Mouse (Mus musculus) intestine, embryonic 15.5 days (tissue): Measurements from ENCODE around the gene Prss30. TPM values are rescaled to one million over a fixed set of nuclear protein-coding genes. Genes with fewer than 3 reads are reported as not detected.

Experiments used
- ATAC-seq: fragments of 200-750 bp; cut with Nextera tagmentation; 2 replicates; pipeline ENCODE4 v1.8.0; 2017; ENCODE audit warnings: moderate TSS enrichment, moderate library complexity
- H3K27ac ChIP-seq: fragments of 300-500 bp; sonication (generic); 2 replicates; pipeline ENCODE4 v1.5.1; 2015; ENCODE audit warnings: mild to moderate bottlenecking, inconsistent platforms
- H3K27me3 ChIP-seq: fragments of 300-500 bp; sonication (generic); replicated peaks from 2 replicates; pipeline ENCODE4 v1.6.1; 2015; ENCODE audit warnings: inconsistent platforms
- H3K36me3 ChIP-seq: fragments of 300-500 bp; sonication (generic); 2 replicates; pipeline ENCODE4 v1.6.1; 2015; ENCODE audit warnings: inconsistent platforms
- H3K4me1 ChIP-seq: fragments of 300-500 bp; sonication (generic); replicated peaks from 2 replicates; pipeline ENCODE4 v1.6.1; 2015; ENCODE audit warnings: inconsistent platforms
- H3K4me2 ChIP-seq: fragments of 300-500 bp; sonication (generic); replicated peaks from 2 replicates; pipeline ENCODE4 v1.6.1; 2015; ENCODE audit warnings: mild to moderate bottlenecking, inconsistent platforms
- H3K4me3 ChIP-seq: fragments of 300-500 bp; sonication (generic); replicated peaks from 2 replicates; pipeline ENCODE4 v1.5.1; 2015; ENCODE audit warnings: inconsistent platforms
- H3K9ac ChIP-seq: fragments of 300-500 bp; sonication (generic); 2 replicates; pipeline ENCODE4 v1.6.1; 2015; ENCODE audit warnings: inconsistent platforms
- H3K9me3 ChIP-seq: fragments of 300-500 bp; sonication (generic); 2 replicates; pipeline ENCODE4 v1.6.1; 2016; ENCODE audit warnings: inconsistent platforms
- WGBS: fragments of 180-500 bp; shearing (Covaris S2); methylation state at CpG from one replicate; pipeline ENCODE4 v1.1.7; 2015; 5-methylcytosine and 5-hydroxymethylcytosine counted together
- polyA plus RNA-seq: library from polyadenylated mRNA; unstranded; fragments of >200 nt; fragmentation: Nextera tagmentation; extraction: Ambion mirVana; gene quantifications from 2 replicates; pipeline ENCODE4 v1.2.1, GENCODE M21; 2015

Prss30 gene
- polyA plus RNA-seq, result 1.4 and 2.2 TPM in 2 replicates

GRCm38 (mm10) chr17:23980297-23980909 lies at the start of gene Prss30:
Gene Prss30, minus strand, starts transcription at chr17:23980566.
- H3K9ac ChIP-seq, result no peak within 1 kb of the TSS
- H3K36me3 ChIP-seq, result no peaks in the 10 kb centered on the region
- H3K27ac ChIP-seq, result no peak within 1 kb of the TSS
- H3K4me3 ChIP-seq, result no peak within 1 kb of the TSS
- H3K9me3 ChIP-seq, result no peaks in the 10 kb centered on the region
- ATAC-seq, result 0 out of 2 replicates have a peak, but pooled peaks have one; percentile 35
- H3K4me1 ChIP-seq, result peaks cover 5% of the 10 kb centered on the region
- no peaks in the 10 kb centered on the region for H3K27me3 ChIP-seq
- no peak within 1 kb of the TSS for H3K4me2 ChIP-seq
- 67% methylated on average over 10 of the region's 10 CpGs for WGBS

- no peak for ATAC-seq
- WGBS, result 73% methylated on average over 7 of the region's 7 CpGs
- H3K9ac ChIP-seq, result no peak overlapping the region
- no peak overlapping the region for H3K4me3 ChIP-seq
- H3K9me3 ChIP-seq, result no peaks in the 10 kb centered on the region
- no peak overlapping the region for H3K4me2 ChIP-seq
- no peak overlapping the region for H3K27ac ChIP-seq
- H3K4me1 ChIP-seq, result no peaks in the 10 kb centered on the region
- no peaks in the 10 kb centered on the region for H3K36me3 ChIP-seq
- H3K27me3 ChIP-seq, result no peaks in the 10 kb centered on the region
Measured at GRCm38 (mm10) chr17:24029477-24029876, 49.1 kb upstream of the Prss30 start.

- 49% methylated on average over 5 of the region's 5 CpGs for WGBS
- peak; percentile 77 for ATAC-seq
- H3K4me2 ChIP-seq, result no peak overlapping the region
- H3K9ac ChIP-seq, result no peak overlapping the region
- peak overlapping the region; percentile 77 for H3K27ac ChIP-seq
- no peaks in the 10 kb centered on the region for H3K9me3 ChIP-seq
- H3K36me3 ChIP-seq, result no peaks in the 10 kb centered on the region
- H3K4me1 ChIP-seq, result peaks cover 16% of the 10 kb centered on the region
- H3K4me3 ChIP-seq, result no peak overlapping the region
- no peaks in the 10 kb centered on the region for H3K27me3 ChIP-seq
Measured at GRCm38 (mm10) chr17:24021375-24022199, 41.2 kb upstream of the Prss30 start.

- Histone ChIP-seq H3K36me3 (no peaks in the 10 kb centered on the region), H3K9me3 (no peaks in the 10 kb centered on the region), H3K27ac (peak overlapping the region; percentile 64), H3K27me3 (no peaks in the 10 kb centered on the region), H3K4me1 (peaks cover 16% of the 10 kb centered on the region), H3K4me2 (no peak overlapping the region; the same call in 1 of the 2 replicates), H3K4me3 (no peak overlapping the region), H3K9ac (no peak overlapping the region)
- ATAC-seq, result peak; percentile 71
- WGBS, result 48% methylated on average over 6 of the region's 6 CpGs
Measured at GRCm38 (mm10) chr17:24020696-24021095, 40.3 kb upstream of the Prss30 start.

- no peak overlapping the region for H3K27ac ChIP-seq
Measured at GRCm38 (mm10) chr17:24015727-24016126, 35.4 kb upstream of the Prss30 start.

GRCm38 (mm10) chr17:24014433-24014965 lies 34.1 kb upstream of the Prss30 start:
- no peak overlapping the region for H3K4me3 ChIP-seq
- H3K4me2 ChIP-seq, result no peak overlapping the region
- H3K4me1 ChIP-seq, result no peaks in the 10 kb centered on the region; the same call in 1 of the 2 replicates
- H3K9ac ChIP-seq, result no peak overlapping the region
- peak overlapping the region; percentile 37; the same call in 1 of the 2 replicates for H3K27ac ChIP-seq
- H3K9me3 ChIP-seq, result no peaks in the 10 kb centered on the region
- no peaks in the 10 kb centered on the region for H3K36me3 ChIP-seq
- peak; percentile 90 for ATAC-seq
- no peaks in the 10 kb centered on the region for H3K27me3 ChIP-seq
- WGBS, result 70% methylated on average over 5 of the region's 5 CpGs

More at GRCm38 (mm10) chr17:24015727-24016126, 35.4 kb upstream of the Prss30 start:
- no peak overlapping the region for H3K9ac ChIP-seq
- 41% methylated on average over 14 of the region's 14 CpGs for WGBS
- H3K36me3 ChIP-seq, result no peaks in the 10 kb centered on the region
- H3K9me3 ChIP-seq, result no peaks in the 10 kb centered on the region
- no peak overlapping the region for H3K4me2 ChIP-seq
- peaks cover 6% of the 10 kb centered on the region; the same call in 1 of the 2 replicates for H3K4me1 ChIP-seq
- no peak for ATAC-seq
- H3K4me3 ChIP-seq, result no peak overlapping the region
- no peaks in the 10 kb centered on the region for H3K27me3 ChIP-seq

- Histone ChIP-seq H3K27me3 (no peaks in the 10 kb centered on the region), H3K36me3 (no peaks in the 10 kb centered on the region), H3K4me1 (no peaks in the 10 kb centered on the region; the same call in 1 of the 2 replicates), H3K4me3 (no peak overlapping the region), H3K9me3 (no peaks in the 10 kb centered on the region), H3K9ac (no peak overlapping the region), H3K4me2 (no peak overlapping the region), H3K27ac (no peak overlapping the region)
- ATAC-seq, result no peak
- 93% methylated on average over 2 of the region's 2 CpGs for WGBS
Measured at GRCm38 (mm10) chr17:24012921-24013320, 32.6 kb upstream of the Prss30 start.

GRCm38 (mm10) chr17:24009617-24010016 lies 29.3 kb upstream of the Prss30 start:
- Histone ChIP-seq H3K4me2 (no peak overlapping the region), H3K4me1 (no peaks in the 10 kb centered on the region; the same call in 1 of the 2 replicates), H3K27me3 (no peaks in the 10 kb centered on the region), H3K9me3 (no peaks in the 10 kb centered on the region), H3K27ac (no peak overlapping the region), H3K4me3 (no peak overlapping the region), H3K36me3 (no peaks in the 10 kb centered on the region), H3K9ac (no peak overlapping the region)
- WGBS, result 60% methylated on average over 5 of the region's 5 CpGs
- ATAC-seq, result no peak

GRCm38 (mm10) chr17:24008105-24008504 lies 27.7 kb upstream of the Prss30 start:
- WGBS, result 73% methylated on average over 4 of the region's 4 CpGs
- no peak; the same call in 1 of the 2 replicates for ATAC-seq
- no peak overlapping the region for H3K9ac ChIP-seq
- no peaks in the 10 kb centered on the region for H3K4me1 ChIP-seq
- no peak overlapping the region for H3K27ac ChIP-seq
- no peaks in the 10 kb centered on the region for H3K9me3 ChIP-seq
- no peaks in the 10 kb centered on the region for H3K36me3 ChIP-seq
- no peak overlapping the region for H3K4me2 ChIP-seq
- no peak overlapping the region for H3K4me3 ChIP-seq
- H3K27me3 ChIP-seq, result no peaks in the 10 kb centered on the region

- peak; percentile 78 for ATAC-seq
- H3K27ac ChIP-seq, result no peak overlapping the region
- H3K9me3 ChIP-seq, result no peaks in the 10 kb centered on the region
- H3K4me1 ChIP-seq, result no peaks in the 10 kb centered on the region
- no peaks in the 10 kb centered on the region for H3K36me3 ChIP-seq
- no peak overlapping the region for H3K9ac ChIP-seq
- no peaks in the 10 kb centered on the region for H3K27me3 ChIP-seq
- no peak overlapping the region for H3K4me2 ChIP-seq
- 45% methylated on average over 1 of the region's 1 CpGs for WGBS
- no peak overlapping the region for H3K4me3 ChIP-seq
Measured at GRCm38 (mm10) chr17:24007391-24007790, 27.0 kb upstream of the Prss30 start.

GRCm38 (mm10) chr17:24006930-24007329 lies 26.6 kb upstream of the Prss30 start:
- no peaks in the 10 kb centered on the region for H3K27me3 ChIP-seq
- no peak overlapping the region for H3K9ac ChIP-seq
- ATAC-seq, result no peak
- no peaks in the 10 kb centered on the region for H3K4me1 ChIP-seq
- H3K4me3 ChIP-seq, result no peak overlapping the region
- H3K4me2 ChIP-seq, result no peak overlapping the region
- no peak overlapping the region for H3K27ac ChIP-seq
- H3K36me3 ChIP-seq, result no peaks in the 10 kb centered on the region
- H3K9me3 ChIP-seq, result no peaks in the 10 kb centered on the region
- WGBS, result 55% methylated on average over 2 of the region's 2 CpGs

- ATAC-seq, result no peak
- H3K27me3 ChIP-seq, result no peaks in the 10 kb centered on the region
- 0 out of 2 replicates have a peak, but pooled peaks cover 3% of the 10 kb centered on the region for H3K4me1 ChIP-seq
- no peak overlapping the region for H3K27ac ChIP-seq
- H3K9ac ChIP-seq, result no peak overlapping the region
- H3K36me3 ChIP-seq, result no peaks in the 10 kb centered on the region
- H3K9me3 ChIP-seq, result no peaks in the 10 kb centered on the region
- H3K4me2 ChIP-seq, result no peak overlapping the region
- WGBS, result 97% methylated on average over 3 of the region's 3 CpGs
- H3K4me3 ChIP-seq, result no peak overlapping the region
Measured at GRCm38 (mm10) chr17:24005049-24005448, 24.7 kb upstream of the Prss30 start.
